Mouse (Mus musculus) gastrocnemius, postnatal 36 days (tissue): Measurements from ENCODE around the gene Cnfn. TPM values are rescaled to one million over a fixed set of nuclear protein-coding genes. Genes with fewer than 3 reads are reported as not detected.
"Not testable (repeated sequence)": the region's sequence is repeated elsewhere in the genome, so short reads cannot be mapped to it uniquely, and the experiment has no call there.

Experiments used
- DNase-seq, 2 experiments: peaks; one replicate each; pipeline ENCODE4 v3.0.0; 2022
- intact Hi-C: fragments of 180-260 bp; cut with DNase I; formaldehyde crosslinking; loops from one replicate; pipeline ENCODE4 v1.15.1; 2025
- total RNA-seq, 2 experiments: library from RNA; stranded (reverse); gene quantifications; 2 replicates each; pipeline ENCODE4 v1.2.3; 2021

Gene Cnfn
- total RNA-seq, 2 experiments from 2014 or later, result not detected

DNA sequence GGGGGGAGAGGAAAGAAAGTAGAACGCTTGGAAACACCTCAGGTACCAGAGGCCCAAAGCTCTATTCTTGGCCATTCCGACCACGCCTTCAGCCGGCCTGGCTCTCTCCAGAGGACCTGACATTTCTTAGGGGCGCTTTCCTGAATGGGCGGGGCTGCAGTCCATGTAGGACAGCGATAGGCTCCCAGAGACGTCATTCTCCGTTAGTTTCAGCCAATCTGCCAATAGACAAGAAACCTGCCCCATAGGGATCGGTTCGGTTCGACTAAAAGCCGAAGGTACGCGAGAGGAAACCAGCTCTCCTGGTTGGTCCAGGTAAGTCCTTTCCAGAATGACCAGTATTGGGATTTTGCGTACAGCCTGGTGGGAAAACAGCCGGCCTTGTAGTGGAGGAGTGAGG lies 7.0 kb upstream of the Cnfn start:
- intact Hi-C loops, result no loop called here
- peak; percentile 70 to 81 for DNase-seq

DNA sequence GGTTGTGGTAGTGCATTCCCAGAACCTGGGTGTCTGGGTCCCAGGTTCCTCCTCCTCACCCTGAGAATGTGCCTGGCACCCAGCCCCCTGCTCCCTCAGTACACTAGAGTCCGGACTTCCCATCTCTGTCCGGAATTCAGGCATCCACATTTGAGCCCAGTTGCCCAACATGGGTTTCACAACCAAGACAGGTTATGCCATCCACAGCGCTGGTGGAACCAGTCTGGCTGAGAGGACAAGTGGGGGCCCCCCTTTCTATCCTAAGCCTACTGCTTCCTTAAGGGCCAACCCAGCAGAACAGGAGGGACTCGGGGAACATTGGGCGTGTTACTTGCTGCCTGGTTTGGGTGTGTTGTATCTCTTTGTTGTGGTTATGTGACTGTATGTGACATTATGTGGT lies 2.9 kb upstream of the Cnfn start:
- intact Hi-C loops, result no loop called here
- no peak for DNase-seq

DNA sequence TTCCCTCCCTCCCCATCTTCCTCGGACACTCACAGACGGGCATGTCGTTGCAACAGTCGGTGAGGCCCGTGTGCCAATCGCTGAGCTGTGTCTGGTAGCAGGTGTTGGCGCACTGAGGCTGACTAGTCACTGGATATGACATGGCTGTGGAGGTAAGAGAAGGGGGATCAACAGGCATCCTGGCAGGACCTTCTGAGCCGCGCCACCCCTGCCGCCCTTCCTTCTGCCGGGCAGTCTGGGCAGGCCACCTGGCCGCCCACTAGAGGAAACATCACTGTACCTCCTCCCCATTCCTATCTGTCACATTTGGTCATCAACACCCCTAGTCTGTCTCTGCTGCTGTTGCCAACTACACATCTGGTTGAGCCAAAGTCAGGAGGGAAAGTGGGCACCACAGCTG lies 1.2 kb downstream of the Cnfn start:
- intact Hi-C loops, result no loop called here
- no peak for DNase-seq

DNA sequence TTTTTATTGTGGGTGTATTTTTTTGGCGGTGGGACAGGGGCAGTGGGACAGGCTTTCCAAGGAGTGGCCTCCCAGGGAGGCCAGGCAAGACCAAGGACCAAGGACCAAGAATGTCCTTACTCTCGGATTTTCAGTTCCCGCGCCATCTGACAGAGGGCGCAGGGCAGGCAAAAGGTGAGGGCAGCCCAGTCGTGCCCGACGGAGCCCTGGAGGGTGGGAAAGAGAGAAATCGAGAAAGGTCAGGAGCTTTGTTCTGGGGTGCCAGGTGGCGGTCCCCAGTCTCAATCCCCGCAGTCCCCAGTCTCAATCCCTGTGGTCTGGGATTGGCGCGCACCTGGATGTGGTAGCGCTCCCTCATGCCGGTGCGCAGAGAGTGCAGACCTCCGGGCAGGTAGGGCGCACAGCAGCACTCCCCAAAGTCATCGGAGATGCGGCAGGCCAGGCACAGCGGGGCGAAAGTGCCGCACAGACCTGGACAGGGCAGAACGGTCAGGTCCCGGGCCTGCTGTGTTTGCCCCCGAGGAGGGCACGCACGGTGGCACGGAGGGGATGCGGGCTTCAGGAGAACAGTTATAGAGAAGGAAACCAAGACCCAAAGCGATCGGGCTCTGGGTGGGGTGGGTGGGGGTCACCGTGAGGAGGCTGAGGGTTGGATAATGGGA lies 1.8 kb downstream of the Cnfn start:
- DNase-seq, result no peak
- intact Hi-C loops, result no loop called here

DNA sequence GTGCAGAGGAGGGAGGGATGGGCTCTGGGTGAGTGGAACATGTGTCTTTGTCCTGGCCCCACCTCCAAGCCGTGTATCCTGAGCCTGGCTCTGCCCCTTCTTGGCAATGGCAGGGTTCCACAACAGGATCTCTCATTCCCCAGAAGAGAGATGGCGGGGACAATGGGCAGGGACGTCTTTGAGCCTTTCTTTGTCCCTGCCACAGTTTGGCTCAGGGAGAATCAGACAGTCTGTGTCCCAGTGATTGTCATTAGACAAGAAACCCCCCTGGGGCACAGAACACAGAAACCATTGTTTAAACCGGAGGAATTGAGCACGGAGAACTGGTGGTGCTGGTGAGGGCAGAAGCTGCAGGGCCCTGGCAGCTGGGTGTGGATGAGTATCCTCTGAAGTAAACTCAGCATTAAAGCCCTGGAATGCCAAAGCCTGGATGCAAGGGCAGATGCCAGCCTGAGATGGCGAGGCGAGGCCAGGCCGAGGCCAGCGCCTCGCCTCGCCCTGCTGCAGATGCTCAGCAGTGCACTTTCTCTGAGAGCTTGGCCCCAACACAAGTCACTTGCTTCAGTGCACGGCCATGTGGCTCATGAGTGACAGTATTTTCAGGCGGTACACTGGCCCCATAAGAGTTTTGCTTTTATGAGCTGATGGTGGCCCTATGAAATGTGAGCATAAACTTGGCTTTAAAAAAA lies 3.4 kb downstream of the Cnfn start:
- intact Hi-C loops, result no loop called here
- no peak for DNase-seq

DNA sequence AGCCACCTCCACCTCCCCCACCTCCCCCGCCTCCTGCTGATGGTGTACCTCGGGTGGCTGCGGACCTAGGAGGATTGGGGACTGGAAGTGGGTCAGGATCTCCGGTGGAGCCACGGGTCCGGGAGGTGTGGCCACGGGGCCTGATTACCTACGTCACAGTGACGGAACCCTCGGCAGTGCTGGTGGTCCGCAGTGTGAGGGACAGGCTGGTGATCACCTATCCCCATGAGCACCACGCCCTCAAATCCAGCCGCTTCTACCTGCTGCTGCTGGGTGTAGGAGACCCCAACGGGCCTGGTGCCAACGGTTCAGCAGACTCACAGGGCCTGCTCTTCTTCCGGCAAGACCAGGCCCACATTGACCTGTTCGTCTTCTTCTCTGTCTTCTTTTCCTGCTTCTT lies 5.9 kb downstream of the Cnfn start:
- intact Hi-C loops, result no loop called here

DNA sequence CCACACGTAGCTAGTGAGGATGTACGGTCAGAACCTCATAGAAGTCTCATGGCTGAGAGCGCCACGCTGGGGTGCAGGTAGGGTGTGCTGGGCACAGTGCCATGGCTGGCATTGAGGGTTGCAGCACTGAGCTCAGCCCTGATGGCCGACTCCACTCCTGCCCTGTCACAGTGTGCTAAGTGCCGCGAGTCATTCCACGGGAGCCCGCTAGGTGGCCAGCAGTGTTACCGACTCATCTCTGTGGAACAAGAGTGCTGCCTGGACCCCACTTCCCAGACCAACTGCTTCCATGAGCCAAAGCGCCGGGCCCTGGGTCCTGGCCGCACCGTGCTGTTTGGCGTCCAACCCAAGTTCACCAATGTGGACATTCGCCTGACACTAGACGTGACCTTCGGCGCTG lies 6.4 kb downstream of the Cnfn start:
- intact Hi-C loops, result no loop called here
- no peak for DNase-seq

More for the DNA sequence above, 5.9 kb downstream of the Cnfn start:
- no peak for DNase-seq

DNA sequence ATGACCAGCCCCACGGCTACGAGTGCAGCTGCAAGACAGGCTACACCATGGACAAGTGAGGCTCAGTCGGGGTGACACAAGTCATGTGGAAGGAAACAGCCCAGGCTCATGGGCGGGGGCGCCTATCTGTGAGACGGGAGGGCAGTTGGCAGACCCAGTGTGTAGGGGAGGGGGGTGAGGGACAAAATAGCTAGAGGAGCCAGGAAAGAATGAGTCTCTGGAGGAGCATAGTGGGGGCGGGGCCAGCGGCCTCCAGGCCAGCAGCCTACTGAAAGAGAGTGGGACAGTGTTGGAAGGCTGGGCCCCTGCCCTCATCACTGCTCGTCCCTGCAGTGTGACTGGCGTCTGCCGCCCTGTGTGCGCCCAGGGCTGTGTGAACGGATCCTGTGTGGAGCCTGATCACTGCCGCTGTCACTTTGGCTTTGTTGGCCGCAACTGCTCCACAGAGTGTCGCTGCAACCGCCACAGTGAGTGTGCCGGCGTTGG lies 10.8 kb downstream of the Cnfn start:
- intact Hi-C loops, result no loop called here
- no peak for DNase-seq

DNA sequence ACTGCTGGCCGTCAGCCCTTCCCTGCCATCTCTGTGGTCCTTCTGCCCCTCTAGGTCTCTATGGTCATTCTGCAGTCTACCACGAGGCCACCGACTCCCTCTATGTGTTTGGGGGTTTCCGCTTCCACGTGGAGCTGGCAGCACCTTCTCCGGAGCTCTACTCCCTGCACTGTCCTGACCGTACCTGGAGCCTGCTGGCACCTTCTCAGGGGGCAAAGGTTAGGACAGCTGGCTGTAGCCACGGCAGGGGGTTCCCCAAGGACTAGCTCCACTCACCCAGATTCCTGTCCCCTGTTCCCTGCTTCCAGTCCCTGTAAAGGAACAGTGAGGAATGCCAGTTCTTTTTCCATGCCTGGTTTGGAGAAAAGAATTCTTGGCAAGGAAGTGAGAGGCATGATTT lies 20.7 kb downstream of the Cnfn start:
- intact Hi-C loops, result no loop called here
- DNase-seq, result no peak

DNA sequence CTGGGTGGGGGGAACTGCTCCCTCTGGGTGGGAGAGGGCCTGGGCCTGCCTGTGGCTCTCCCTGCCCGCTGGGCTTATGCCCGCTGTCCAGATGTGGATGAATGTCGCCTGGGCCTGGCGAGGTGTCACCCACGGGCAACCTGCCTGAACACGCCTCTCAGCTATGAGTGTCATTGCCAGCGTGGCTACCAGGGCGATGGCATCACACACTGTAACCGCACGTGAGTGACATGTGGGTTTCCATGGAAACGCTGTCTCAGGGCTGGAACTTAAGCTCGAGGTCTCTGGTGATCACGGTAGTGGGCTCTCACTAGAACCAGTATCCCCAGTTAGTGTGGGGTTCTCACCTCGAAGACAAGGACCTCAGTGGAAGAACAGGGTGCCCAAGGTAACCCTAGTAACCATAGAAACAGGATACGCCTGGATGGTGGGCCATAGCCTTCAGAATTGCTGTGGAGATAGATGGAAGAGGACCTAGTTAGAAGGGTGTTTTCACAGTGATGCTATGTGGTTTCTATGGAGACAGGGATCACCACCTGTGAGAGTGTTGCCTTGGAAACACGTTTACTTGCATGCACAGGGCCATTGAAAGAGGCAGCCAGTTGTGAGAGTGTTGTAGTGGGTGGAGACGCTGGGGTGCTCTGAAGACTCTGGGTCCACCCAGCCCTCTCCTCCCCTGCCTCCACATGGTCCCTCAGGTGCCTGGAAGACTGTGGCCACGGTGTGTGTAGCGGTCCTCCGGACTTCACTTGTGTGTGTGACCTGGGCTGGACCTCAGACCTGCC lies 28.3 kb downstream of the Cnfn start:
- intact Hi-C loops, result no loop called here
- no peak for DNase-seq

DNA sequence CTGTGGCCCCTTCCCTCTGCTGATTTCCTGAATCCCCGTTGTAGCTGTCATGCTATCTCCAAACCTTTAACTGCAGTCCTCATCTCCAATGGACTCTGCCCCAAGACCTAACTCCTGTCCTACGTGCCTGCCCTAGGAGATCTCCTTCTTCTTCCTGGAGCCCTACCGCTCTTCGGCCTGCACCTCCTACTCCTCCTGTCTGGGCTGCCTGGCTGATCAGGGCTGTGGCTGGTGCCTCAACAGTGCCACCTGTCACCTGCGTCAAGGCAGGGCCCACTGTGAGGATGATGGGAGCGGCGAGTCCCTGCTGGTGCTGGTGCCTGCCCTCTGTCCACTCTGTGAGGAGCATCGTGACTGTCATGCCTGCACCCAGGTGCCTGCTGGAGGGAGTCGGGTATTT lies 30.2 kb downstream of the Cnfn start:
- DNase-seq, result no peak
- intact Hi-C loops, result no loop called here

DNA sequence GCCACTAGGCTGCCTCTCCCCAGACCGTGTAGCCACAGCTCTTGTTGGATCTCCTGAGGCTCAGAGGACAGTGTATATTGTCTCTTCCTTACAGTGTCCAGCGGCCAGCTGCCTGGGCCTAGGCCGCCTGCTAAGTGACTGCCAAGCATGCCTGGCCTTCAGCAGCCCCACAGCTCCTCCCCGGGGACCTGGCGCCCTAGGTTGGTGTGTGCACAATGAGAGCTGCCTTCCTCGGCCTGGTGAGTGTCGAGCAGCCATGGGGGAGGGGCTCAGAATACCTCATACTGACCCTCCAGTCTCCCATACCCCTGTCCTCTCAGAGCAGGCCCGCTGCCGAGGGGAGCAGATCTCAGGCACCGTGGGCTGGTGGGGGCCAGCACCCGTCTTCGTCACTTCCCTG lies 35.1 kb downstream of the Cnfn start:
- DNase-seq, result no peak
- intact Hi-C loops, result loop anchor here (5.0 kb wide), 2 partner anchors 92 to 257 kb away; no protein-coding TSS in a partner anchor

DNA sequence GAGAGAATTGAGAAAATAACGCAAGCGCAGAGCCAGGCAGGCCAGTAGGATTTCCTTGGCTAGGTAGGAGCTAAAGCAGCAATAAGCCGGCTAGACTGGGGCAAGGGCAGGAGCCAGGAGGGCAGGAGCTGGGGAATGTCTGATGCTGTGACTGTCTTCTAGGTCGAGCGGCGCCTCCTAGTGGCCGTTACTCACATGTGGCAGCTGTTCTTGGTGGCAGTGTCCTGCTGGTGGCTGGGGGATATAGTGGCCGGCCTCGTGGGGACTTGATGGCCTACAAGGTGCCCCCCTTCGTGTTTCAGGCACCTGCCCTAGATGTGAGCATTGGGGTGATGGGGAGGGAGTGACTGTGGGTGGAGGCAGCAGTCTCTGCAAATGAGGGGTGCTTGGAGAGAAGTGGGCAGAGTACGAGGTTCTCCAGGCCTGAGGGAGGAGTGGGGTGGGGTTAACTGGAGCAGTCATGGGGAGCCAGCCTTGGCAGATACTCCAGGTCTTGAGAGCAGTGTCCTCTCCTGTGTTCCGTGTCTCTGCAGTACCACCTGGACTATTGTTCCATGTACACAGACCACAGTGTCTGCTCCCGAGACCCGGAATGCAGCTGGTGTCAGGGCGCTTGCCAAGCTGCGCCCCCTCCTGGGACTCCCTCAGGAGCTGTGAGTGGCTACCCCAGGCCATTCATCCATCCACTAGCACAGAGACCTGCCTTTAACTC lies 35.8 kb downstream of the Cnfn start:
- peak; percentile 72 to 75 for DNase-seq
- intact Hi-C loops, result loop anchor here (5.0 kb wide), 2 partner anchors 91 to 256 kb away; no protein-coding TSS in a partner anchor

DNA sequence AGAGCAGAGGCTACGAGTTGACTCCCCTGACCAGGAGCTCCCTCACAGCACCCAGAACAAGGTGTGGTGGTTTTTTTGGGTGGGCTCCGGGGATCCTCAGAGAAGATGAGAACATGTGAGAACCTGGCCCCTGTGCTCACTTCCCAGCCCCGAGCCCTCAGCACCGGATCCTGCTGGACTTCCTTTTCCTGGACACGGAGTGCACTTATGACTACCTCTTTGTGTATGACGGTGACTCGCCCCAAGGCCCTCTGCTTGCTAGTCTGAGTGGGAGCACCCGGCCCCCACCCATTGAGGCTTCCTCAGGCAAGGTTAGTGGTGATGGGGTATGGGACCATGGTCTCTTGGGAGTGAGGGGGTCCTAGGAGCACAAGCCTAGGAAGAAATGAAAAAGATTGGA lies 43.3 kb downstream of the Cnfn start:
- DNase-seq, result no peak
- intact Hi-C loops, result no loop called here

DNA sequence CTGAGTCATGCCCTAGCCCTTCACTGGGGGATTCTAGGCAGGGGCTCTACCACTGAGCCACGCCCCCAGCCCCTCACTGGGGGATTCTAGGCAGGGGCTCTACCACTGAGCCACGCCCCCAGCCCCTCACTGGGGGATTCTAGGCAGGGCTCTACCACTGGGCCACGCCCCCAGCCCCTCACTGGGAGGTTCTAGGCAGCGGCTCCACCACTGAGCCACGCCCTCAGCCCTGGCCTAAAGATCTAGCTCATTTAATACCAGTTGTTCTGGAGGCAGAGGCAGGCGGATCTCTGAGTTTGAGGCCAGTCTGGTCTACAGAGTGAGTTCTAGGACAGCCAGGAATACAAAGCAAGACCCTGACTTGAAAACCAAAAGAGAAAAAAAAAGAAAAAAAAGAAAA lies 44.1 kb downstream of the Cnfn start:
- intact Hi-C loops, result not testable (repeated sequence)

DNA sequence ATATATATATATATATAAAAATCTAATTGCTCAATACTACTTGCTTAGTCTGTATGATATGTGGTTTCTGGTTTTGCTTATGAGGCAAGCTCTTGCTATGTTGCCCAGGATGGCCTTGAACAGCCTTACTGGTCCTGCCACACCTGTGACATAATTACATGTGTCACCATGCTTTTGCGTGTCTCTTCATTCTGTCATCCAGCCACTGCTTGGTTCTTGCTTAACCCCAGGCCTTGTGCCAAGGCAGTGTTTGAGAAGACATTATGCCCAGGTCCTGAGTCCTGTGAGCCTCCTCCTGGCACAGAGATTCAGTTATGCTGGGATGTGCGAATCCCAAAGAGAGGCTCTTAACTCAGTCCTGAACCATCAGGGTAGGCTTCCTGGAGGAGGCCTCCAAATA lies 46.3 kb downstream of the Cnfn start:
- no peak for DNase-seq
- intact Hi-C loops, result no loop called here

More for the DNA sequence above, 44.1 kb downstream of the Cnfn start:
- DNase-seq, result not testable (repeated sequence)

DNA sequence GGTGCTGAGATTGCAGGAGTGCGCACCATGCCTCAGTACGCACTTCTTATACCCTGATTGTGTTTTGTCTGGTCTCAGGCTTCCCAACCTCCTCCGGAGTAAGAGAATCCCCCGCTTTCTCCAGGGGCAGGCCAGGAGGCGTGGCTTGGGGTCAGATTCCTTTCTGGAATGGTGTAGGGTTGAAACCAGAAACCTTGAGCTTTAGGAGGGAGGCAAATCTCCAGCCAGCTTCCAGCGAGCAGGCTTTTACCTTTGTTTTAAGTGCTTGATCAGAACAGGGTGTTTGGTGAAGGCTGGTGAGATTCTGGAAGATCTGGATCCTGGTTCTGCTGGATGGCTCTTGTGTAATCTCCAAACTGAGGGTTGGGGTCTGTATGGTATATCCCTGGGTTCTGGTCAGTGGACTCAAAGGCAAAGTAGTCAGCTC lies 47.5 kb downstream of the Cnfn start:
- intact Hi-C loops, result no loop called here
- no peak for DNase-seq
